Mouse (Mus musculus): ENCODE measurements around the gene Bsx. TPM values are rescaled to one million over a fixed set of nuclear protein-coding genes. Genes with fewer than 3 reads are reported as not detected.

Gene Bsx
- polyA plus RNA-seq, 1 experiment from 2014 or later = 1.2 TPM

DNA sequence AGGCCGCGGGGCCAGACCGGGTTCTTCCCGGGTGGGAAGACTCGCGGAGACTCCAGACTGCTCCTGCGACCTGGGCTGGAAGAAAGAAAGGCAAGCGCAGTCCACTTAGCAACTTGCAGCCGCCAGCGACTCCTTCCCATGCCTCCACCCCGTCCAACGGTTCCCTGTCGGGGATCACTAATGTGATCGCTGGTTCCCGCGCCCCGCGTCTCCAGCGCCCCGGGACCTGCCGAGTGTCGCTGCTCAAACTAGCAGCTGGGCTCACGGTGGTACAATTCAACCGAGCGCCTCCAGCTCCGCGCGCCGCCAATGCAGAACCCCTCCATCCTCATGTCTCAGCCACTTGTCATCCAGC lies 3.9 kb downstream of the Bsx start:
- Histone ChIP-seq H3K27me3 (replicated peaks; ENCODE audit: control insufficient read depth, insufficient read depth, low read length) (peaks cover 90% of the 10 kb centered on the region), H3K4me3 (ENCODE audit: low read depth, low read length) (0 out of 2 replicates have a peak overlapping the region, but pooled peaks have one; percentile 4), H3K4me1 (ENCODE audit: control insufficient read depth, insufficient read depth, low read length) (no peaks in the 10 kb centered on the region), H3K9me3 (replicated peaks; ENCODE audit: control insufficient read depth, low read length) (no peaks in the 10 kb centered on the region), H3K36me3 (ENCODE audit: control insufficient read depth, insufficient read depth, low read length) (no peaks in the 10 kb centered on the region), H3K27ac (ENCODE audit: low read depth, low read length) (no peak overlapping the region), H3K4me2 (ENCODE audit: low read length) (peak overlapping the region; percentile 20; the same call in 1 of the 2 replicates), H3K9ac (ENCODE audit: low read length) (no peak overlapping the region)
- under 1% methylated on average over 29 of the region's 29 CpGs for WGBS
- DNase-seq (ENCODE audit: low spot score) (no peak), ATAC-seq (0 out of 2 replicates have a peak, but pooled peaks have one; percentile 15)

DNA sequence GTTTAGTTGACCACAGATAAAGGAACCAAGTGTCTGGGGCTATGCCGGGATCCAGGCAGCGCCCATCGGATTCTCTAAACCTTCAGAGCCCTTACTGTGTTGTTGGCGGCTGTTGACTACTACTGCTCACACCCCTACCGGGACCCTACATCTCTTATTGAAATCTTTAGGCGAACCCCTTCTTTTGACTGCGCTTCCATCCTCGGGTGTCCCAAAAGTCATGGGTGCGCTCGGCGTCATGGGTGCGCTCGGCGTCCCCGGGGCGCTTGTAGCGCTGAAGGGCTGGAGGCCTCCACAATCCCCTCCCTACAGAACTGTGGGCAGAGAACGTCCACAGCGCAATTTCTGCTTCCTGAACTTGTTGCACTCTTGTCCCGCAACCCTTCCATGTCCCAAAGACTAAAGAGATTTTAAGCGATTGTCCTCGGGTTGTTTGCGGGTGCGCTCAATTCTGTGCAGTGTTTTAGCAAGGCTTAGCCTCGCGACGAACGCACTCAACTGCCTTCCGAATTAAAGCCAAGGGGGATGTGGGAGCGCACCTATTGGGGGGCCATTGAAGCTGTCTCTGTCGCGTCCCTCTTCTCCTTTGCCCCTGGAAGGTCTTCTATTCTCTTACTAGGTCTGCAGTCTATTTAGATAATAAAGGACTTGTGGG lies 4.5 kb downstream of the Bsx start:
- no peak overlapping the region for H3K4me2 ChIP-seq (ENCODE audit: low read length)
- ATAC-seq (peak; percentile 34; the same call in 1 of the 2 replicates), DNase-seq (ENCODE audit: low spot score) (no peak)
- no peaks in the 10 kb centered on the region for H3K36me3 ChIP-seq (ENCODE audit: control insufficient read depth, insufficient read depth, low read length)
- under 1% methylated on average over 32 of the region's 32 CpGs for WGBS
- H3K4me1 ChIP-seq (ENCODE audit: control insufficient read depth, insufficient read depth, low read length) = no peaks in the 10 kb centered on the region
- no peak overlapping the region for H3K4me3 ChIP-seq (ENCODE audit: low read depth, low read length)
- no peak overlapping the region for H3K27ac ChIP-seq (ENCODE audit: low read depth, low read length)
- no peak overlapping the region for H3K9ac ChIP-seq (ENCODE audit: low read length)
- no peaks in the 10 kb centered on the region for H3K9me3 ChIP-seq (replicated peaks; ENCODE audit: control insufficient read depth, low read length)
- peaks cover 89% of the 10 kb centered on the region for H3K27me3 ChIP-seq (replicated peaks; ENCODE audit: control insufficient read depth, insufficient read depth, low read length)

GRCm38 (mm10) chr9:40878998-40879397 lies 5.1 kb downstream of the Bsx start:
- Histone ChIP-seq H3K4me2 (ENCODE audit: low read length) (no peak overlapping the region), H3K27me3 (replicated peaks; ENCODE audit: control insufficient read depth, insufficient read depth, low read length) (peaks cover 83% of the 10 kb centered on the region), H3K36me3 (ENCODE audit: control insufficient read depth, insufficient read depth, low read length) (no peaks in the 10 kb centered on the region), H3K4me1 (ENCODE audit: control insufficient read depth, insufficient read depth, low read length) (no peaks in the 10 kb centered on the region), H3K9ac (ENCODE audit: low read length) (no peak overlapping the region), H3K27ac (ENCODE audit: low read depth, low read length) (no peak overlapping the region), H3K4me3 (ENCODE audit: low read depth, low read length) (no peak overlapping the region), H3K9me3 (replicated peaks; ENCODE audit: control insufficient read depth, low read length) (no peaks in the 10 kb centered on the region)
- WGBS = under 1% methylated on average over 14 of the region's 14 CpGs
- DNase-seq (ENCODE audit: low spot score) (no peak), ATAC-seq (no peak)

DNA sequence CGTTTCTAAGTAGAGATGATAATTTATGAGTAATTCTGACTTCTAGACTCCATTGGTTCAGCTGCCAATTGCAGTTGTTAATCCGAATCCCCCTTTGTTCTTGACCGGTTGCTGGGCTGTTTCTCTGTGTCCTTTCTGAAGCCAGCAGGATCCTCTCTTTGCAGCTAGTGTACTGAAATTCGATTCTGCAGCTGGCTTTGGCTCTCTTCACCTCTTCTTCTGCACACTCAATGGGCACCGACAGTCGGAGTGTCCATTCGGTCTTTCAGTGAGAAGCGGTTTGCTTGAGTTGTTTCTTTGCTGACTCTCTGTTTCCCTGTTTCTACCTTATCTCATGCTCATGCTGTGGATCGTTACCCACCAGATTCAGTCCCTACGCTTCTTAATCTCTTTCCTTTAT lies 11.7 kb downstream of the Bsx start:
- no peak overlapping the region for H3K4me2 ChIP-seq (ENCODE audit: low read length)
- no peak overlapping the region for H3K27ac ChIP-seq (ENCODE audit: low read depth, low read length)
- ATAC-seq = no peak

DNA sequence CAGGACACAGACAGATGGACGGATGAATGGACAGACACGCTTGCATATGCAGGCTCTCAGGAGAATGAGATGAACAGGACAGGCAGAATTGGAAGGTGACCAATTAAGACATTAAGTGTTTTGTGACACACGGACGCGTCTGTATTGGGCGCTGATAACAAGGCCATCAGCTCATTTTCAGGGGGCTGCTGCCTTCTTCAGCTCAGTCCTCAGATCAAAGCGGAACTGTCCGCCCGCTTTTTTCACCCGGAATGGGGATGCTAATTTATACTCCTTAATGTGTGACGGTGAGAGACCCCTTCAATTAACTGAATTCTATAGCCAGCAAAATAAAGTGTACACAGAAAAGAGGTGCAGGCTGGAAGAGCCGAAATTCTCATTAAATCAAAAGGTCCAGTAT lies 15.5 kb downstream of the Bsx start:
- no peaks in the 10 kb centered on the region for H3K36me3 ChIP-seq (ENCODE audit: control insufficient read depth, insufficient read depth, low read length)
- DNase-seq (ENCODE audit: low spot score) (no peak), ATAC-seq (no peak)
- H3K4me1 ChIP-seq (ENCODE audit: control insufficient read depth, insufficient read depth, low read length) = 0 out of 2 replicates have a peak, but pooled peaks cover 4% of the 10 kb centered on the region
- peaks cover 74% of the 10 kb centered on the region for H3K27me3 ChIP-seq (replicated peaks; ENCODE audit: control insufficient read depth, insufficient read depth, low read length)
- H3K4me2 ChIP-seq (ENCODE audit: low read length) = no peak overlapping the region
- no peak overlapping the region for H3K27ac ChIP-seq (ENCODE audit: low read depth, low read length)
- H3K4me3 ChIP-seq (ENCODE audit: low read depth, low read length) = no peak overlapping the region
- 13% methylated on average over 12 of the region's 12 CpGs for WGBS
- H3K9ac ChIP-seq (ENCODE audit: low read length) = no peak overlapping the region
- no peaks in the 10 kb centered on the region for H3K9me3 ChIP-seq (replicated peaks; ENCODE audit: control insufficient read depth, low read length)

More for the DNA sequence above, 11.7 kb downstream of the Bsx start:
- Histone ChIP-seq H3K9ac (ENCODE audit: low read length) (no peak overlapping the region), H3K27me3 (replicated peaks; ENCODE audit: control insufficient read depth, insufficient read depth, low read length) (peaks cover 81% of the 10 kb centered on the region), H3K36me3 (ENCODE audit: control insufficient read depth, insufficient read depth, low read length) (no peaks in the 10 kb centered on the region), H3K4me3 (ENCODE audit: low read depth, low read length) (no peak overlapping the region), H3K4me1 (ENCODE audit: control insufficient read depth, insufficient read depth, low read length) (0 out of 2 replicates have a peak, but pooled peaks cover 4% of the 10 kb centered on the region), H3K9me3 (replicated peaks; ENCODE audit: control insufficient read depth, low read length) (no peaks in the 10 kb centered on the region)
- 22% methylated on average over 10 of the region's 10 CpGs for WGBS
- DNase-seq (ENCODE audit: low spot score) = no peak

GRCm38 (mm10) chr9:40892456-40892855 lies 18.5 kb downstream of the Bsx start:
- Histone ChIP-seq H3K36me3 (ENCODE audit: control insufficient read depth, insufficient read depth, low read length) (no peaks in the 10 kb centered on the region), H3K9me3 (replicated peaks; ENCODE audit: control insufficient read depth, low read length) (no peaks in the 10 kb centered on the region), H3K4me1 (ENCODE audit: control insufficient read depth, insufficient read depth, low read length) (0 out of 2 replicates have a peak, but pooled peaks cover 4% of the 10 kb centered on the region), H3K27ac (ENCODE audit: low read depth, low read length) (no peak overlapping the region), H3K4me3 (ENCODE audit: low read depth, low read length) (no peak overlapping the region), H3K27me3 (replicated peaks; ENCODE audit: control insufficient read depth, insufficient read depth, low read length) (peaks cover 57% of the 10 kb centered on the region), H3K9ac (ENCODE audit: low read length) (no peak overlapping the region), H3K4me2 (ENCODE audit: low read length) (no peak overlapping the region)
- 32% methylated on average over 6 of the region's 6 CpGs for WGBS
- DNase-seq (ENCODE audit: low spot score) = no peak
- ATAC-seq = no peak

DNA sequence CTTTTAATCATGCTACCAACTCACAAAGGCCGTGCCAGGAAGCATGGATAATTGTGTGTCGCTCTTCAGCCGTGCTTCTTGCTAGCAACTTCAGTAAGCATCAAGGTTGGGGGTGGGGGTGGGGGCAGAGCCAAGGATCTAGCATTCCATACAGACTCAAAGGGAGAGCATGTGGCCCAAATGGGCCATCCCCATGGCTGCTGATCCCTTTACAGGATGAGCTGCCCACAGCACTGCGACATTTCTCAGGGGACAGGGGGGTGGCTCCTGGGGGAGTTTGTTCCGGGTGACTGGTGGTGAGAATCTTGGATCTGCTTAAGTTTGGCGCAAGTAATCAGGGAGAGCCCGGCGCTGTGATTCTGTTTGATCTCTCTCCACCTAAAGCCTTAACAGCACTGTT lies 33.5 kb downstream of the Bsx start:
- no peak for DNase-seq (ENCODE audit: low spot score)
- no peak overlapping the region for H3K27ac ChIP-seq (ENCODE audit: low read depth, low read length)

GRCm38 (mm10) chr9:40908411-40908810 lies 34.5 kb downstream of the Bsx start:
- no peak for ATAC-seq
- no peak for DNase-seq (ENCODE audit: low spot score)

More for the DNA sequence above, 33.5 kb downstream of the Bsx start:
- Histone ChIP-seq H3K9me3 (replicated peaks; ENCODE audit: control insufficient read depth, low read length) (no peaks in the 10 kb centered on the region), H3K9ac (ENCODE audit: low read length) (no peak overlapping the region), H3K4me1 (ENCODE audit: control insufficient read depth, insufficient read depth, low read length) (0 out of 2 replicates have a peak, but pooled peaks cover 2% of the 10 kb centered on the region), H3K4me2 (ENCODE audit: low read length) (no peak overlapping the region), H3K4me3 (ENCODE audit: low read depth, low read length) (no peak overlapping the region), H3K36me3 (ENCODE audit: control insufficient read depth, insufficient read depth, low read length) (no peaks in the 10 kb centered on the region), H3K27me3 (replicated peaks; ENCODE audit: control insufficient read depth, insufficient read depth, low read length) (peaks cover 8% of the 10 kb centered on the region; the same call in 1 of the 2 replicates)
- 7% methylated on average over 8 of the region's 8 CpGs for WGBS
- no peak for ATAC-seq

GRCm38 (mm10) chr9:40908915-40909314 lies 35.0 kb downstream of the Bsx start:
- no peak for ATAC-seq
- no peak for DNase-seq (ENCODE audit: low spot score)
- Histone ChIP-seq H3K27me3 (replicated peaks; ENCODE audit: control insufficient read depth, insufficient read depth, low read length) (peaks cover 8% of the 10 kb centered on the region; the same call in 1 of the 2 replicates), H3K4me3 (ENCODE audit: low read depth, low read length) (no peak overlapping the region), H3K27ac (ENCODE audit: low read depth, low read length) (no peak overlapping the region), H3K4me2 (ENCODE audit: low read length) (no peak overlapping the region), H3K4me1 (ENCODE audit: control insufficient read depth, insufficient read depth, low read length) (0 out of 2 replicates have a peak, but pooled peaks cover 2% of the 10 kb centered on the region), H3K9me3 (replicated peaks; ENCODE audit: control insufficient read depth, low read length) (no peaks in the 10 kb centered on the region), H3K36me3 (ENCODE audit: control insufficient read depth, insufficient read depth, low read length) (no peaks in the 10 kb centered on the region), H3K9ac (ENCODE audit: low read length) (no peak overlapping the region)
- 3% methylated on average over 7 of the region's 7 CpGs for WGBS

More at GRCm38 (mm10) chr9:40908411-40908810, 34.5 kb downstream of the Bsx start:
- WGBS = 9% methylated on average over 8 of the region's 8 CpGs
- Histone ChIP-seq H3K27me3 (replicated peaks; ENCODE audit: control insufficient read depth, insufficient read depth, low read length) (peaks cover 8% of the 10 kb centered on the region; the same call in 1 of the 2 replicates), H3K27ac (ENCODE audit: low read depth, low read length) (no peak overlapping the region), H3K9me3 (replicated peaks; ENCODE audit: control insufficient read depth, low read length) (no peaks in the 10 kb centered on the region), H3K4me3 (ENCODE audit: low read depth, low read length) (no peak overlapping the region), H3K4me2 (ENCODE audit: low read length) (peak overlapping the region; percentile 7; the same call in 1 of the 2 replicates), H3K4me1 (ENCODE audit: control insufficient read depth, insufficient read depth, low read length) (0 out of 2 replicates have a peak, but pooled peaks cover 2% of the 10 kb centered on the region), H3K36me3 (ENCODE audit: control insufficient read depth, insufficient read depth, low read length) (no peaks in the 10 kb centered on the region), H3K9ac (ENCODE audit: low read length) (no peak overlapping the region)

Data from forebrain, embryonic 14.5 days (tissue).